Mouse (Mus musculus) hindbrain, embryonic 15.5 days (tissue): ENCODE measurements around the gene H3f3a. TPM values are rescaled to one million over a fixed set of nuclear protein-coding genes. Genes with fewer than 3 reads are reported as not detected.

ENCODE experiments used
- ATAC-seq: fragments of 200-750 bp; cut with Nextera tagmentation; 2 replicates; pipeline ENCODE4 v1.8.0; 2017; ENCODE audit warnings: low read depth, moderate number of reproducible peaks, moderate TSS enrichment; ENCODE audit not compliant: low FRiP score
- H3K27ac ChIP-seq: fragments of 300-500 bp; sonication (generic); replicated peaks from 2 replicates; pipeline ENCODE4 v1.5.1; 2015; ENCODE audit warnings: mild to moderate bottlenecking, inconsistent platforms
- H3K27me3 ChIP-seq: fragments of 300-500 bp; sonication (generic); 2 replicates; pipeline ENCODE4 v1.6.1; 2015; ENCODE audit warnings: control low read depth, inconsistent platforms
- H3K36me3 ChIP-seq: fragments of 300-500 bp; sonication (generic); 2 replicates; pipeline ENCODE4 v1.6.1; 2015; ENCODE audit warnings: control low read depth, inconsistent platforms
- H3K4me1 ChIP-seq: fragments of 300-500 bp; sonication (generic); replicated peaks from 2 replicates; pipeline ENCODE4 v1.6.1; 2015; ENCODE audit warnings: control low read depth, inconsistent platforms
- H3K4me2 ChIP-seq: fragments of 300-500 bp; sonication (generic); 2 replicates; pipeline ENCODE4 v1.6.1; 2015; ENCODE audit warnings: moderate library complexity, mild to moderate bottlenecking, inconsistent platforms
- H3K4me3 ChIP-seq: fragments of 300-500 bp; sonication (generic); 2 replicates; pipeline ENCODE4 v1.5.1; 2015; ENCODE audit warnings: mild to moderate bottlenecking, inconsistent platforms
- H3K9ac ChIP-seq: fragments of 300-500 bp; sonication (generic); 2 replicates; pipeline ENCODE4 v1.6.1; 2015; ENCODE audit warnings: inconsistent platforms
- H3K9me3 ChIP-seq: fragments of 300-500 bp; sonication (generic); 2 replicates; pipeline ENCODE4 v1.6.1; 2016; ENCODE audit warnings: control low read depth, inconsistent platforms
- WGBS: fragments of 180-500 bp; shearing (Covaris S2); methylation state at CpG from one replicate; pipeline ENCODE4 v1.1.7; 2015; 5-methylcytosine and 5-hydroxymethylcytosine counted together
- polyA plus RNA-seq: library from polyadenylated mRNA; unstranded; fragments of >200 nt; fragmentation: Nextera tagmentation; extraction: Ambion mirVana; gene quantifications from 2 replicates; pipeline ENCODE4 v1.2.1, GENCODE M21; 2015

The H3f3a gene
- polyA plus RNA-seq, 1 experiment from 2014 or later: 2,665 TPM

- Histone ChIP-seq H3K27me3 (no peaks in the 10 kb centered on the region), H3K4me3 (no peak overlapping the region), H3K9me3 (no peaks in the 10 kb centered on the region), H3K36me3 (peaks cover 25% of the 10 kb centered on the region), H3K27ac (no peak overlapping the region), H3K4me1 (peaks cover 9% of the 10 kb centered on the region), H3K9ac (no peak overlapping the region), H3K4me2 (no peak overlapping the region)
- ATAC-seq: no peak
- 92% methylated on average over 5 of the region's 5 CpGs for WGBS
These were observed 15.1 kb downstream of the H3f3a start for GRCm38 (mm10) chr1:180798660-180799059.

DNA sequence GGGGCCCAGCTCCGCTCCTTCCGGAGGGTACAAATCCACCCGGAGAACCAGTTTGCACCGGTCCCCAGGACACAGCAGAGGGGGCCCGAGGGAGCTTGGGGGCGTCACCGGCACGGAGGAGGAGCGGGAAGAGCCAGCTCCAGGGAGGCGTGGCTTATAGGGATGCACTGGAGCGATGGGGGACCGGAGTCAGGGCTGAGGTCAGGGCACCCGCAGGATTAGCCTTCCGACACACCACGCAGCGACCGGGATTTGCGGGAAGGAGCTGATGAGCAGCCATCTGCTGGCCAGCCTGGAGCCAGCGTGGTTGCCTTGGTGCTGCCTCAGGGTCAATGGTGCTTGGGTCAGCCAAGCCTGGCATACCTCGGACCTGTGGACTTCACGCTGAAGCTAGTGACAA, 19.6 kb downstream of the H3f3a start:
- peak overlapping the region; percentile 34 for H3K9ac ChIP-seq
- WGBS: under 1% methylated on average over 21 of the region's 21 CpGs

GRCm38 (mm10) chr1:180793445-180794117, 20.2 kb downstream of the H3f3a start:
- WGBS: 13% methylated on average over 18 of the region's 18 CpGs
- Histone ChIP-seq H3K36me3 (no peaks in the 10 kb centered on the region), H3K27ac (no peak overlapping the region), H3K4me3 (peak overlapping the region; percentile 41), H3K4me1 (peaks cover 11% of the 10 kb centered on the region), H3K4me2 (peak overlapping the region; percentile 82), H3K27me3 (no peaks in the 10 kb centered on the region), H3K9me3 (no peaks in the 10 kb centered on the region), H3K9ac (peak overlapping the region; percentile 34)
- ATAC-seq: no peak

More for the DNA sequence above, 19.6 kb downstream of the H3f3a start:
- H3K4me1 ChIP-seq: peaks cover 11% of the 10 kb centered on the region
- peak overlapping the region; percentile 82 for H3K4me2 ChIP-seq
- H3K27me3 ChIP-seq: no peaks in the 10 kb centered on the region
- H3K4me3 ChIP-seq: peak overlapping the region; percentile 41
- no peak overlapping the region for H3K27ac ChIP-seq
- H3K36me3 ChIP-seq: no peaks in the 10 kb centered on the region
- ATAC-seq: peak; percentile 75
- no peaks in the 10 kb centered on the region for H3K9me3 ChIP-seq

DNA sequence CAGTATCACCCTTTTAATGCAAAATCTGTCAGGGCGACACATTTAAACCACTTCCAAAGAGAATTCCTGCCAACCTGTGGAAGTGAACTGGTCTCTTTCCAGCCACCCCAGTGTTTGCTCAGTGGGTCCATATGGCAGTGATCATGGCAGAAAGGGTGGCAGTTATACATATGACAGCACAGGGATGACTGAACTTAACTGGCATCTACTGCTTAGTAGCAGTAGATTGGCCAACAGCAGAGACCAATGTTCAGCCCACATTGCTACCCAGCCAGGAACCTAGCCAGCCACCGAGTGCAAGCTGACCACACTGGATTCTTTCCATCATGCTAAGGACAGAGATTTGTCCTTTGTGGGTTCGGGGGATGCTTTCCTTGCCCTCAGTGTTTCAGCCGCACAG, 20.9 kb downstream of the H3f3a start:
- Histone ChIP-seq H3K4me2 (no peak overlapping the region), H3K4me1 (peaks cover 11% of the 10 kb centered on the region), H3K36me3 (no peaks in the 10 kb centered on the region), H3K27me3 (no peaks in the 10 kb centered on the region), H3K4me3 (no peak overlapping the region), H3K9me3 (no peaks in the 10 kb centered on the region), H3K9ac (no peak overlapping the region), H3K27ac (no peak overlapping the region)
- WGBS: 88% methylated on average over 4 of the region's 4 CpGs
- ATAC-seq: no peak

- peaks cover 11% of the 10 kb centered on the region for H3K4me1 ChIP-seq
- no peak overlapping the region for H3K4me2 ChIP-seq
- H3K27me3 ChIP-seq: no peaks in the 10 kb centered on the region
- H3K27ac ChIP-seq: no peak overlapping the region
- H3K9ac ChIP-seq: no peak overlapping the region
- no peak overlapping the region for H3K4me3 ChIP-seq
- 81% methylated on average over 14 of the region's 14 CpGs for WGBS
- H3K9me3 ChIP-seq: no peaks in the 10 kb centered on the region
- ATAC-seq: no peak
- no peaks in the 10 kb centered on the region for H3K36me3 ChIP-seq
These were observed 21.8 kb downstream of the H3f3a start for GRCm38 (mm10) chr1:180791821-180792480.

DNA sequence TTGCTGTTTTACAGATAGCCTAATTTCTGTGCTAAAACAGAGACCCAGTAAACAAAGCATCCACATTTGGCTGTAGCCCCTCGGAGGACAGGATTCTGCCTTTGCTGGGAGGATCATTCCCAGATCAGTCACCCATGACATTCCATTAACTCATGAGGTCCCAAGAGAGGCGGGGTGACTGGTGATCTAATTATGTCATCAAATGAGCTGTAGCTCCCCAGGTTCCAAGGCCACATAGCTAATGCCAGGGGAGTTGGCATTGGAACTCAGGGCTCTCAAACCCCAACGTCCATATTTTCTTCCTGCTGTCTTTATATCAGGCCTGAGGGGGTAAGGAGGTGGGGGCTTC, 30.2 kb downstream of the H3f3a start:
- Histone ChIP-seq H3K9me3 (no peaks in the 10 kb centered on the region), H3K36me3 (no peaks in the 10 kb centered on the region), H3K9ac (no peak overlapping the region), H3K4me2 (no peak overlapping the region), H3K27me3 (no peaks in the 10 kb centered on the region), H3K4me3 (no peak overlapping the region), H3K27ac (no peak overlapping the region), H3K4me1 (0 out of 2 replicates have a peak, but pooled peaks cover 3% of the 10 kb centered on the region)
- ATAC-seq: no peak
- 21% methylated on average over 3 of the region's 3 CpGs for WGBS

DNA sequence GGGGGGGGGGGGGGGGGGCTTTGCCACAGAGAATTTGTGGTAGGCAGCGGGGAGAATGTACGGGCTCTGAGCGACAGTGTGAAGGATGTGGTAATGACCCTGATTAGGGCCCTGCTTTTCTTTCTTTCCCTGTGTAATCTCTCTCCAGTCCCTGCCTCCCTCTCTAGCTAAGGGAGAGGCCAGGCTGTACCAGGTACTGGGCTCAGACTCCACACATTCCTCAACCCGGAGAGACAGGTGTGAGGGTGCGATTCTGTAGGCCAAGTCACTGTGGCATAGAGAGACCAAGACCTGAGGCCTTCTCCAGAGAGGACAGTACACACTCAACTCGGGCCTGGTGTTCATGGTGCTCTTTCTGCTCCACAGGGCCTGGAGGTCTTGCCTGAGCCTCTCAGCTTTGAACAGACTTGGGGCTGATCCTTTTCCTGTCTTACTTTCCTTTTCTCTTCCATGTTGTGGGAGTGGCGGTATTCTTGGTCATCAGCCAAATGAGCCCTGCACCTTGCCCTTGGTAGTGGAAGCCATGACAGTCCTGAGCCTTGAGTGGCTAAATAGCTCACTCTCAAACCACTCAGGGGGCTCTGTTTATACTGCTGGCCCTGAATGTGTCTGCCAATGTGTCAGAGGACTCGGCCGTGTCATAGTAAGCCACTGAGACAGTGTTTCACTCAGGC, 30.7 kb downstream of the H3f3a start:
- no peak for ATAC-seq
- no peaks in the 10 kb centered on the region for H3K27me3 ChIP-seq
- no peak overlapping the region for H3K4me2 ChIP-seq
- no peak overlapping the region for H3K4me3 ChIP-seq
- WGBS: 65% methylated on average over 9 of the region's 9 CpGs
- no peak overlapping the region for H3K9ac ChIP-seq
- H3K36me3 ChIP-seq: no peaks in the 10 kb centered on the region
- 0 out of 2 replicates have a peak, but pooled peaks cover 6% of the 10 kb centered on the region for H3K4me1 ChIP-seq
- H3K27ac ChIP-seq: no peak overlapping the region
- H3K9me3 ChIP-seq: no peaks in the 10 kb centered on the region

DNA sequence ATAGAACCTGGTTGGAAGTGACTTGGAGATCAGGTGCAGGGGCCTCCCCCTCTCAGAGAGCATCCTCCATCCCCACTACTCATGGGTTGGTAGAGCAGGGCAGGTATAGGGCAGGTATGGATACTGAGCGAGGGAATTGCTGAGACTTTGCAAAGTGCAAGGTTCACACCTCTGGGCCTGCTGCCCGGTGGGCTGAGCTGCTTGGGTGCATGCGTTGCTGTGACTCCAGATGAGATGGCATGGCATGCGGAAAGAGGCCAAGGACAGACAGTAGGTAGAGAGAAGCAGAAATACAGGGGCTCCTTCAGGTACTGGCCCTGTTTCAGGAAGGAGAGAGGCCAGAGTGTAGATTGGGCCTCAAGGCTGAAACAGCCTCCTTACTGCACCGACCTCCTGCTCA, 32.5 kb downstream of the H3f3a start:
- Histone ChIP-seq H3K4me3 (no peak overlapping the region), H3K27ac (no peak overlapping the region), H3K9me3 (no peaks in the 10 kb centered on the region), H3K27me3 (no peaks in the 10 kb centered on the region), H3K4me2 (no peak overlapping the region), H3K4me1 (peaks cover 17% of the 10 kb centered on the region), H3K36me3 (no peaks in the 10 kb centered on the region), H3K9ac (no peak overlapping the region)
- WGBS: 81% methylated on average over 5 of the region's 5 CpGs
- no peak for ATAC-seq

DNA sequence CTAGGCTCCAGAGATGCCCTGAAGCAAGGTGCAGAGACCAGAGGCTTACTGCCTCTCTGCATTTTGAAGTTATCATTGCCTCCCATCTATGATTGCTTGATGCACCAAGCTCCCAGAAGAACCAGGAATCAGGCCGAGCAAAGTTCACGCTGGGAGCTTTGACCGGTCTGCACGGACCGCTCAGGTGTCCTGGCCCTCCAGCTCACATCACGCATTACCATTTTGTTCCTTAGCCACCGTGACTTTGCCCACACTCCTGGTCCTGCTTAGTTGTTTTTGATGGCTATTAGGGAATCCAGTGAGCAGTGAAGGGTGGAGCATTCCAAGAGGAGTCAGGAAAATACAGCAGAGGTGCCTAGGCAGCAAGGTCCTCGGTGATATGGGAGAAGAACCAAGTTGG, 33.5 kb downstream of the H3f3a start:
- no peak overlapping the region for H3K4me3 ChIP-seq
- no peaks in the 10 kb centered on the region for H3K9me3 ChIP-seq
- no peak for ATAC-seq
- H3K9ac ChIP-seq: no peak overlapping the region
- peaks cover 24% of the 10 kb centered on the region for H3K4me1 ChIP-seq
- no peak overlapping the region for H3K4me2 ChIP-seq
- H3K27me3 ChIP-seq: no peaks in the 10 kb centered on the region
- 90% methylated on average over 8 of the region's 8 CpGs for WGBS
- no peaks in the 10 kb centered on the region for H3K36me3 ChIP-seq
- H3K27ac ChIP-seq: no peak overlapping the region

GRCm38 (mm10) chr1:180778941-180779340, 34.8 kb downstream of the H3f3a start:
- no peaks in the 10 kb centered on the region for H3K9me3 ChIP-seq
- no peak overlapping the region for H3K9ac ChIP-seq
- ATAC-seq: no peak
- no peak overlapping the region; the same call in 1 of the 2 replicates for H3K4me2 ChIP-seq
- 0 out of 2 replicates have a peak overlapping the region, but pooled peaks have one; percentile 61 for H3K4me3 ChIP-seq
- H3K4me1 ChIP-seq: peaks cover 24% of the 10 kb centered on the region
- H3K27me3 ChIP-seq: no peaks in the 10 kb centered on the region
- no peaks in the 10 kb centered on the region for H3K36me3 ChIP-seq
- WGBS: 84% methylated on average over 10 of the region's 10 CpGs
- no peak overlapping the region for H3K27ac ChIP-seq

GRCm38 (mm10) chr1:180778403-180778754, 35.4 kb downstream of the H3f3a start:
- peak overlapping the region; percentile 82 for H3K27ac ChIP-seq
- peak overlapping the region; percentile 67 for H3K9ac ChIP-seq
- H3K36me3 ChIP-seq: no peaks in the 10 kb centered on the region
- no peaks in the 10 kb centered on the region for H3K27me3 ChIP-seq
- H3K9me3 ChIP-seq: no peaks in the 10 kb centered on the region
- peak overlapping the region; percentile 90 for H3K4me2 ChIP-seq
- peak overlapping the region; percentile 61 for H3K4me3 ChIP-seq
- 0% methylated on average over 13 of the region's 13 CpGs for WGBS
- ATAC-seq: no peak; the same call in 1 of the 2 replicates
- H3K4me1 ChIP-seq: peaks cover 21% of the 10 kb centered on the region

- H3K9me3 ChIP-seq: no peaks in the 10 kb centered on the region
- peak overlapping the region; percentile 82 for H3K27ac ChIP-seq
- peak overlapping the region; percentile 67 for H3K9ac ChIP-seq
- no peaks in the 10 kb centered on the region for H3K36me3 ChIP-seq
- WGBS: under 1% methylated on average over 56 of the region's 56 CpGs
- no peaks in the 10 kb centered on the region for H3K27me3 ChIP-seq
- ATAC-seq: peak; percentile 87
- peaks cover 21% of the 10 kb centered on the region for H3K4me1 ChIP-seq
- H3K4me2 ChIP-seq: peak overlapping the region; percentile 90
- H3K4me3 ChIP-seq: peak overlapping the region; percentile 61
These were observed 35.9 kb downstream of the H3f3a start for GRCm38 (mm10) chr1:180777660-180778402.
